Mouse (Mus musculus) thymus, adult 18-20 months (tissue): ENCODE data around the gene Esyt2.
A peak's percentile ranks its signal among the peaks of the same experiment; 100 is the strongest.

ENCODE experiments used
- DNase-seq, 2 experiments: peaks; one replicate each; pipeline ENCODE4 v3.0.0; 2022; ENCODE audit warnings: mixed read lengths in 2 of 2

Gene Esyt2

GRCm38 (mm10) chr12:116367346-116367745 is 86.3 kb downstream of the Esyt2 start:
- DNase-seq = no peak

- no peak for DNase-seq
These were observed 87.9 kb downstream of the Esyt2 start for GRCm38 (mm10) chr12:116368857-116369256.

GRCm38 (mm10) chr12:116383101-116383500 is 102.1 kb downstream of the Esyt2 start:
- DNase-seq = no peak

- DNase-seq = no peak
These were observed 103.0 kb downstream of the Esyt2 start for GRCm38 (mm10) chr12:116383995-116384394.

GRCm38 (mm10) chr12:116386802-116387201 is 105.8 kb downstream of the Esyt2 start:
- no peak for DNase-seq

GRCm38 (mm10) chr12:116389868-116390267 is 108.9 kb downstream of the Esyt2 start:
- no peak for DNase-seq

- DNase-seq = no peak
These were observed 113.3 kb downstream of the Esyt2 start for GRCm38 (mm10) chr12:116394327-116394726.

- no peak for DNase-seq
These were observed 114.3 kb downstream of the Esyt2 start for GRCm38 (mm10) chr12:116395312-116395711.

GRCm38 (mm10) chr12:116396072-116396695 is 115.2 kb downstream of the Esyt2 start:
- no peak for DNase-seq

- DNase-seq = peak; percentile 8 to 19
These were observed 123.2 kb downstream of the Esyt2 start for GRCm38 (mm10) chr12:116404012-116404679.

GRCm38 (mm10) chr12:116405045-116405835 is 124.2 kb downstream of the Esyt2 start, which contains the start of gene Ncapg2:
Gene Ncapg2, plus strand, starts transcription at chr12:116405402.
- peak; percentile 98 for DNase-seq

- DNase-seq = no peak
These were observed 124.8 kb downstream of the Esyt2 start for GRCm38 (mm10) chr12:116405836-116406155.

GRCm38 (mm10) chr12:116407883-116408282 is 126.9 kb downstream of the Esyt2 start:
- DNase-seq = no peak

GRCm38 (mm10) chr12:116414941-116415340 is 133.9 kb downstream of the Esyt2 start:
- no peak for DNase-seq

- DNase-seq = no peak
These were observed 135.5 kb downstream of the Esyt2 start for GRCm38 (mm10) chr12:116416514-116416913.

- DNase-seq = no peak
These were observed 140.7 kb downstream of the Esyt2 start for GRCm38 (mm10) chr12:116421656-116422055.

- DNase-seq = no peak
These were observed 144.4 kb downstream of the Esyt2 start for GRCm38 (mm10) chr12:116425392-116425791.

GRCm38 (mm10) chr12:116433742-116434141 is 152.7 kb downstream of the Esyt2 start:
- no peak for DNase-seq

- no peak for DNase-seq
These were observed 154.2 kb downstream of the Esyt2 start for GRCm38 (mm10) chr12:116435232-116435631.

GRCm38 (mm10) chr12:116436125-116436524 is 155.1 kb downstream of the Esyt2 start:
- no peak for DNase-seq

GRCm38 (mm10) chr12:116438591-116438990 is 157.6 kb downstream of the Esyt2 start:
- no peak for DNase-seq
